Mouse (Mus musculus): Measurements from ENCODE around the gene Olfml2b. TPM values are rescaled to one million over a fixed set of nuclear protein-coding genes. Genes with fewer than 3 reads are reported as not detected.
A peak's percentile ranks its signal among the peaks of the same experiment; 100 is the strongest.

The Olfml2b gene
- polyA plus RNA-seq, 1 experiment from 2014 or later = 35.8 TPM

- Histone ChIP-seq H3K36me3 (no peaks in the 10 kb centered on the region), H3K4me2 (no peak overlapping the region), H3K9ac (no peak overlapping the region), H3K27me3 (replicated peaks) (no peaks in the 10 kb centered on the region), H3K9me3 (no peaks in the 10 kb centered on the region), H3K4me3 (no peak overlapping the region), H3K27ac (replicated peaks) (no peak overlapping the region), H3K4me1 (peaks cover 26% of the 10 kb centered on the region)
- 67% methylated on average over 9 of the region's 9 CpGs for WGBS
- ATAC-seq (ENCODE audit: extremely low read depth, insufficient number of reproducible peaks, low FRiP score, low TSS enrichment) = no peak
Measured at GRCm38 (mm10) chr1:170699553-170699952, 55.2 kb downstream of the Olfml2b start.

GRCm38 (mm10) chr1:170700496-170701027 is 56.2 kb downstream of the Olfml2b start:
- WGBS = 71% methylated on average over 3 of the region's 3 CpGs
- H3K36me3 ChIP-seq = no peaks in the 10 kb centered on the region
- ATAC-seq (ENCODE audit: extremely low read depth, insufficient number of reproducible peaks, low FRiP score, low TSS enrichment) = no peak
- H3K4me2 ChIP-seq = no peak overlapping the region
- no peak overlapping the region for H3K27ac ChIP-seq (replicated peaks)
- no peaks in the 10 kb centered on the region for H3K27me3 ChIP-seq (replicated peaks)
- H3K9me3 ChIP-seq = no peaks in the 10 kb centered on the region
- H3K4me1 ChIP-seq = peaks cover 24% of the 10 kb centered on the region
- no peak overlapping the region for H3K4me3 ChIP-seq
- no peak overlapping the region for H3K9ac ChIP-seq

- no peak for ATAC-seq (ENCODE audit: extremely low read depth, insufficient number of reproducible peaks, low FRiP score, low TSS enrichment)
- no peaks in the 10 kb centered on the region for H3K9me3 ChIP-seq
- no peak overlapping the region for H3K27ac ChIP-seq (replicated peaks)
- H3K4me2 ChIP-seq = no peak overlapping the region
- H3K9ac ChIP-seq = no peak overlapping the region
- H3K27me3 ChIP-seq (replicated peaks) = no peaks in the 10 kb centered on the region
- peaks cover 24% of the 10 kb centered on the region for H3K4me1 ChIP-seq
- no peak overlapping the region for H3K4me3 ChIP-seq
- H3K36me3 ChIP-seq = no peaks in the 10 kb centered on the region
- WGBS = 67% methylated on average over 3 of the region's 3 CpGs
Measured at GRCm38 (mm10) chr1:170701178-170701577, 56.8 kb downstream of the Olfml2b start.

DNA sequence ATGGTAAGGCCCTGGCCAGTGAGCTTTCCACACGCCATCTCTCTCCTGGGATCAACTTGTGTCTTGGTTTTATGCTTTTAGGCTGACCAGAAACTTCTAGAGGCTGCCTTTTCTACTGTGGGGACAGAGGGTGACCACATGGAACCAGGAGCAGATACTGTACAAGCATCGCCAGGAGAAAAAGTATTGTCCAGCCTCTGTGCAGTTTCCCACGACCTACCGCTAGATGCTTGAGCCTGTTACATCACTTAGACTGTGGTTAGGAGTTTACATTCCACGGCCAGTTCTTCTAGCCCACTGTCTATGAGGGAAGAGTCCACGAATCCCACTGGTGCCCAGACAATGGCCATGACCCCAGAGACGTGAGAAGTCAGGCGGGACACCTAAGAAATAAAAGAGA is 57.2 kb downstream of the Olfml2b start:
- WGBS = 78% methylated on average over 8 of the region's 8 CpGs
- no peaks in the 10 kb centered on the region for H3K36me3 ChIP-seq
- no peak overlapping the region for H3K4me2 ChIP-seq
- H3K27ac ChIP-seq (replicated peaks) = no peak overlapping the region
- H3K4me1 ChIP-seq = peaks cover 24% of the 10 kb centered on the region
- no peak overlapping the region for H3K9ac ChIP-seq
- no peaks in the 10 kb centered on the region for H3K27me3 ChIP-seq (replicated peaks)
- no peak overlapping the region for H3K4me3 ChIP-seq
- H3K9me3 ChIP-seq = no peaks in the 10 kb centered on the region
- ATAC-seq (ENCODE audit: extremely low read depth, insufficient number of reproducible peaks, low FRiP score, low TSS enrichment) = no peak

- Histone ChIP-seq H3K9me3 (no peaks in the 10 kb centered on the region), H3K27ac (replicated peaks) (no peak overlapping the region), H3K9ac (no peak overlapping the region), H3K4me1 (peaks cover 24% of the 10 kb centered on the region), H3K36me3 (no peaks in the 10 kb centered on the region), H3K4me2 (no peak overlapping the region), H3K4me3 (no peak overlapping the region), H3K27me3 (replicated peaks) (no peaks in the 10 kb centered on the region)
- WGBS = 71% methylated on average over 2 of the region's 2 CpGs
- no peak for ATAC-seq (ENCODE audit: extremely low read depth, insufficient number of reproducible peaks, low FRiP score, low TSS enrichment)
Measured at GRCm38 (mm10) chr1:170702263-170702662, 57.9 kb downstream of the Olfml2b start.

- H3K27me3 ChIP-seq (replicated peaks) = no peaks in the 10 kb centered on the region
- peaks cover 26% of the 10 kb centered on the region for H3K4me1 ChIP-seq
- H3K9me3 ChIP-seq = no peaks in the 10 kb centered on the region
- H3K9ac ChIP-seq = no peak overlapping the region
- H3K4me2 ChIP-seq = no peak overlapping the region
- 78% methylated on average over 6 of the region's 6 CpGs for WGBS
- no peak overlapping the region for H3K27ac ChIP-seq (replicated peaks)
- no peak for ATAC-seq (ENCODE audit: extremely low read depth, insufficient number of reproducible peaks, low FRiP score, low TSS enrichment)
- 0 out of 2 replicates have a peak, but pooled peaks cover 3% of the 10 kb centered on the region for H3K36me3 ChIP-seq
- no peak overlapping the region for H3K4me3 ChIP-seq
Measured at GRCm38 (mm10) chr1:170702958-170703357, 58.6 kb downstream of the Olfml2b start.

GRCm38 (mm10) chr1:170704103-170704502 is 59.8 kb downstream of the Olfml2b start:
- H3K4me3 ChIP-seq = no peak overlapping the region
- H3K27ac ChIP-seq (replicated peaks) = no peak overlapping the region
- H3K36me3 ChIP-seq = peaks cover 10% of the 10 kb centered on the region; the same call in 1 of the 2 replicates
- no peaks in the 10 kb centered on the region for H3K27me3 ChIP-seq (replicated peaks)
- no peak for ATAC-seq (ENCODE audit: extremely low read depth, insufficient number of reproducible peaks, low FRiP score, low TSS enrichment)
- no peak overlapping the region for H3K9ac ChIP-seq
- no peaks in the 10 kb centered on the region for H3K9me3 ChIP-seq
- WGBS = 83% methylated on average over 6 of the region's 6 CpGs
- H3K4me2 ChIP-seq = no peak overlapping the region
- peaks cover 34% of the 10 kb centered on the region for H3K4me1 ChIP-seq

DNA sequence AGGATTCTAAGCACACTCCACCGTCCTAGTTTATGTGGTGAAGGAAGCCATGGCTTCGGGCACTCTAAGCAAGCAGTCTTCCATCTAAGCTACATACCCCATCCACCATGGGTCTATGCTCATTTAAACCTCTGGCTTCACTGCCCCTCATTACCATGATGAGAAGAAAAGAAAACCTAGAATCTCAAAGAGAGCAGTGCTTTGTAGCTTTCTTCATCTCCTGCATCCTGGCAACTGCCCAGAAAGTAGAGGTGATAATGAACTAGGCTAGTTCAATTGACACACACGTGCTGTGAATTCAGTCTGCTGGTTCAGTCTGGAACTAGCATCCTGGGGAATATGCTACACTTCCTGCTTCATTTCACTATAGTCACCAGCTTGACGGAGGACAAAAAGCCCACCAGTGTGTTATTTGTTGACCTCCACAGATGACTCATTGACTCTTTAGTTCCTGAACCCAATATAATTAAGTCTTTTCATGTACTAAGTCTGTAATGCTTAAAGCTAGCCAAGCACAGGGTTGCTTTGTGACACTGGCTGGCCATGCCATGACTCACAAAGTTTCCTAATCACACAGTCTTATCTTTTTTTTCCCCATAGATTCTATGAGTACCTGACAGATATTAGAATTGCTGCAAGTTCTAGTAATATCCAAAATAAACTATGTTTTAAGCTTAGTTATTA is 60.7 kb downstream of the Olfml2b start:
- H3K27me3 ChIP-seq (replicated peaks) = no peaks in the 10 kb centered on the region
- no peak for ATAC-seq (ENCODE audit: extremely low read depth, insufficient number of reproducible peaks, low FRiP score, low TSS enrichment)
- WGBS = 61% methylated on average over 4 of the region's 4 CpGs
- no peak overlapping the region for H3K4me2 ChIP-seq
- no peak overlapping the region for H3K27ac ChIP-seq (replicated peaks)
- H3K9ac ChIP-seq = no peak overlapping the region
- H3K4me3 ChIP-seq = no peak overlapping the region
- no peaks in the 10 kb centered on the region for H3K9me3 ChIP-seq
- peaks cover 16% of the 10 kb centered on the region for H3K36me3 ChIP-seq
- H3K4me1 ChIP-seq = peaks cover 32% of the 10 kb centered on the region

DNA sequence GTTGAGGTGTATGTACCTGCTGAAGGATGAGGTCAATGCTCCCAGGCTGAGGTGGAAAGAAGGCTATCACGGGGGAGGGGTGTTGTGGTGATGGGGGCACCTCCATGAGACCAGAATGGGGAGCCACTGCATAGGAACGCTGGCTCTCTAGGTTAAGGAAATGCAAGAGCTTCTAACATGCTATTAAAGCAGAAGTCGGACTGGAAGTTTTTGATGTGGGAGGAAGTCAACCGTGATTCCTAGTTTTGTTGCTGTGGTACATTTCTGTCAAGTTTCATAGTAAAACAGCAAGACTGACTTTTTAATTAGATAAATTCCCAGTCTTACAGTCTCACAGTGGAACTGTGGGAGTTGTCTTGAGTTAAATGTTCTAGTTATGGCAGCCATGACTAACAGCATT is 61.7 kb downstream of the Olfml2b start:
- H3K9me3 ChIP-seq = no peaks in the 10 kb centered on the region
- 84% methylated on average over 4 of the region's 4 CpGs for WGBS
- ATAC-seq (ENCODE audit: extremely low read depth, insufficient number of reproducible peaks, low FRiP score, low TSS enrichment) = no peak

DNA sequence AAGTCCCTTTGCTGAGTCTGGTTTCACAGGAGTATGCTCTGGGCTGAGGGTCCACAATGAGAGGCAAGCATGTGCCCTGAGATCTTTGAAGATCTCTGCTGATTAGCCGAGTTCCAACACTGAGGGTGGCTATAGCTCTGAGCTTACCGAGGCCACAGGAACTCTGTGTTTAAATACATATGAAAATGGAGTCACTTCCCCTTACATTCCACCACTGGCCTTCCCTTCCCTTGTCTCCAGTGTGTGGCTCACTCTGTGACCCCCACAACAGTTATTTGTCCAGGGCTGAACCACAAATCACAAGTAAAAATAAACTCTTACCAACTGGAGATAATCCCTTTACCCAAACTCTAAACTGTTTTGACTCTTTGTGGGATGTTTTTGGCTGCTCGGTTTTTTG is 64.7 kb downstream of the Olfml2b start:
- H3K4me2 ChIP-seq = no peak overlapping the region
- WGBS = 74% methylated on average over 3 of the region's 3 CpGs
- no peaks in the 10 kb centered on the region for H3K27me3 ChIP-seq (replicated peaks)
- H3K4me3 ChIP-seq = no peak overlapping the region
- H3K27ac ChIP-seq (replicated peaks) = peak overlapping the region; percentile 21; the same call in 1 of the 2 replicates
- H3K36me3 ChIP-seq = peaks cover 16% of the 10 kb centered on the region
- ATAC-seq (ENCODE audit: extremely low read depth, insufficient number of reproducible peaks, low FRiP score, low TSS enrichment) = no peak
- peaks cover 26% of the 10 kb centered on the region for H3K4me1 ChIP-seq
- no peaks in the 10 kb centered on the region for H3K9me3 ChIP-seq
- no peak overlapping the region for H3K9ac ChIP-seq

More for the DNA sequence above, 61.7 kb downstream of the Olfml2b start:
- no peaks in the 10 kb centered on the region for H3K27me3 ChIP-seq (replicated peaks)
- no peak overlapping the region for H3K4me2 ChIP-seq
- no peak overlapping the region for H3K9ac ChIP-seq
- no peak overlapping the region for H3K4me3 ChIP-seq
- peaks cover 16% of the 10 kb centered on the region for H3K36me3 ChIP-seq
- H3K27ac ChIP-seq (replicated peaks) = no peak overlapping the region
- H3K4me1 ChIP-seq = peaks cover 30% of the 10 kb centered on the region

DNA sequence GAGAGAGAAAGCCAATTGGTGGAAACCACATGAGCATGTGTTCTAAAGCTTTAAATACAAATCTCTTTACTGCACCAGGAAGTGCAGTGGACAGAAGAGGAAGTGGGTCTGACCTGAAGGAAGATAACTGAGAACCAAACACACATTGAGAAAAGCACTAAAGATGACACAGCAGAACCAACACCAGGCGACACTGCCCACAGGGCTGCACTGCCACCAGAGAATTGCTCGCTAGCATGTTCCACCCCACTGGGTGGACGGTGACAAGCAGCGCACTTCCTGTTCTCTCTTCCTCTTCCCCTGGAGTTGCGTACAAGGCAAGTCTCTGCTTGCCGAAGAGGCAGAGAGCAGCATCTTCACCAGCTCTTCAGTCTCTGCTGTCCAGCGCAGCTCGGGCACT is 65.1 kb downstream of the Olfml2b start:
- Histone ChIP-seq H3K27me3 (replicated peaks) (no peaks in the 10 kb centered on the region), H3K4me1 (peaks cover 26% of the 10 kb centered on the region), H3K9ac (no peak overlapping the region), H3K4me3 (no peak overlapping the region), H3K36me3 (peaks cover 16% of the 10 kb centered on the region), H3K27ac (replicated peaks) (no peak overlapping the region), H3K4me2 (no peak overlapping the region), H3K9me3 (no peaks in the 10 kb centered on the region)
- WGBS = 85% methylated on average over 8 of the region's 8 CpGs
- no peak for ATAC-seq (ENCODE audit: extremely low read depth, insufficient number of reproducible peaks, low FRiP score, low TSS enrichment)

GRCm38 (mm10) chr1:170709969-170710368 is 65.6 kb downstream of the Olfml2b start:
- H3K27me3 ChIP-seq (replicated peaks) = no peaks in the 10 kb centered on the region
- no peak overlapping the region for H3K9ac ChIP-seq
- no peak for ATAC-seq (ENCODE audit: extremely low read depth, insufficient number of reproducible peaks, low FRiP score, low TSS enrichment)
- no peak overlapping the region for H3K4me3 ChIP-seq
- no peak overlapping the region for H3K4me2 ChIP-seq
- peaks cover 23% of the 10 kb centered on the region for H3K4me1 ChIP-seq
- 77% methylated on average over 3 of the region's 3 CpGs for WGBS
- H3K9me3 ChIP-seq = no peaks in the 10 kb centered on the region
- H3K27ac ChIP-seq (replicated peaks) = no peak overlapping the region
- H3K36me3 ChIP-seq = peaks cover 16% of the 10 kb centered on the region
